Mouse (Mus musculus): ENCODE data around the gene Mettl7b. TPM values are rescaled to one million over a fixed set of nuclear protein-coding genes. Genes with fewer than 3 reads are reported as not detected.
A peak's percentile ranks its signal among the peaks of the same experiment; 100 is the strongest.
"Not testable (repeated sequence)": the region's sequence is repeated elsewhere in the genome, so short reads cannot be mapped to it uniquely, and the experiment has no call there.

Mettl7b gene
- not detected in 2 replicates for polyA plus RNA-seq (2014; fragmentation: Nextera tagmentation; extraction: Ambion mirVana)

- ATAC-seq (ENCODE audit: low FRiP score) (no peak), DNase-seq (ENCODE audit: low spot score) (no peak)
- no peaks in the 10 kb centered on the region for H3K9me3 ChIP-seq (ENCODE audit: control insufficient read depth, low read length)
- no peak within 1 kb of the TSS for H3K4me2 ChIP-seq (replicated peaks; ENCODE audit: low read depth, low read length)
- 88% methylated on average over 12 of the region's 12 CpGs for WGBS
- no peaks in the 10 kb centered on the region for H3K36me3 ChIP-seq (ENCODE audit: control insufficient read depth, insufficient read depth, low read length)
- no peak within 1 kb of the TSS for H3K4me3 ChIP-seq (ENCODE audit: low read depth, low read length)
- H3K4me1 ChIP-seq (replicated peaks; ENCODE audit: control insufficient read depth, insufficient read depth, low read length), result no peaks in the 10 kb centered on the region
- no peak within 1 kb of the TSS for H3K27ac ChIP-seq (ENCODE audit: low read depth, low read length)
- H3K27me3 ChIP-seq (ENCODE audit: control insufficient read depth, insufficient read depth, low read length), result no peaks in the 10 kb centered on the region
- no peak within 1 kb of the TSS for H3K9ac ChIP-seq (ENCODE audit: low read depth, low read length)
Observed at GRCm38 (mm10) chr10:128960590-128961584, at the start of gene Mettl7b. Gene Mettl7b, minus strand, starts transcription at chr10:128960988.

DNA sequence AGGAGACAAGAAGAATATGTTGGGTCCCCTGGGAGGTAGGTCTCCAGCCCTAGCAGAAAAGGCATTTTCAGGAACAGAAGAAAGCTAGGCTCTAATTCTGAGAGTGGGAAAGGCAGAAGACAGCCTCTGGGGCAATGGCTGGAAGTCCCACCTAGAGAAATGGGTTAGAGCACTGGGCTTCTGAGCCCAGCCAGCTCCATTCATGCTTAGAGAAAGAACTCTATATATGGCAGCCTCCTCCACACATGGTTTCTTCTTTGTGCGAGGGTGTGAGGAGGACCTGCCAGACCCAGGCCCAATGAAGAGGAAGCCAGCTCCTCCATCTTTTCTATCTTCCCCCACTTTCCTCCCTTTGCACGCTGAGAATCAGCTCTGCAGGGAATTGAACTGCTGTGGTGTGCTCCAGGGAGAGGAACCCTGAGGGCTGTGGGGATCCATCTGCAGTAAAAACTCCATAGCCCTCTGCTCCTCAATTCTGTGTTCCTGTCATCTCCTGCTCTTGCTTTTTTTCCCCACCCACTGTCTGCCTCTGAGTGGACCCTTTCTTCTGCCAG lies 49.6 kb upstream of the Mettl7b start, which contains the start of gene Olfr763:
Olfr763 (plus strand) TSS at position 504 of the 554 bp plus-strand sequence.
- no peak for ATAC-seq (ENCODE audit: low FRiP score)
- Histone ChIP-seq H3K36me3 (ENCODE audit: control insufficient read depth, insufficient read depth, low read length) (no peaks in the 10 kb centered on the region), H3K9me3 (ENCODE audit: control insufficient read depth, low read length) (no peaks in the 10 kb centered on the region), H3K27ac (ENCODE audit: low read depth, low read length) (no peak within 1 kb of the TSS), H3K4me2 (replicated peaks; ENCODE audit: low read depth, low read length) (no peak within 1 kb of the TSS), H3K27me3 (ENCODE audit: control insufficient read depth, insufficient read depth, low read length) (no peaks in the 10 kb centered on the region), H3K4me1 (replicated peaks; ENCODE audit: control insufficient read depth, insufficient read depth, low read length) (no peaks in the 10 kb centered on the region), H3K9ac (ENCODE audit: low read depth, low read length) (no peak within 1 kb of the TSS), H3K4me3 (ENCODE audit: low read depth, low read length) (no peak within 1 kb of the TSS)
- 66% methylated on average over 2 of the region's 2 CpGs for WGBS
- DNase-seq (ENCODE audit: low spot score), result no peak

DNA sequence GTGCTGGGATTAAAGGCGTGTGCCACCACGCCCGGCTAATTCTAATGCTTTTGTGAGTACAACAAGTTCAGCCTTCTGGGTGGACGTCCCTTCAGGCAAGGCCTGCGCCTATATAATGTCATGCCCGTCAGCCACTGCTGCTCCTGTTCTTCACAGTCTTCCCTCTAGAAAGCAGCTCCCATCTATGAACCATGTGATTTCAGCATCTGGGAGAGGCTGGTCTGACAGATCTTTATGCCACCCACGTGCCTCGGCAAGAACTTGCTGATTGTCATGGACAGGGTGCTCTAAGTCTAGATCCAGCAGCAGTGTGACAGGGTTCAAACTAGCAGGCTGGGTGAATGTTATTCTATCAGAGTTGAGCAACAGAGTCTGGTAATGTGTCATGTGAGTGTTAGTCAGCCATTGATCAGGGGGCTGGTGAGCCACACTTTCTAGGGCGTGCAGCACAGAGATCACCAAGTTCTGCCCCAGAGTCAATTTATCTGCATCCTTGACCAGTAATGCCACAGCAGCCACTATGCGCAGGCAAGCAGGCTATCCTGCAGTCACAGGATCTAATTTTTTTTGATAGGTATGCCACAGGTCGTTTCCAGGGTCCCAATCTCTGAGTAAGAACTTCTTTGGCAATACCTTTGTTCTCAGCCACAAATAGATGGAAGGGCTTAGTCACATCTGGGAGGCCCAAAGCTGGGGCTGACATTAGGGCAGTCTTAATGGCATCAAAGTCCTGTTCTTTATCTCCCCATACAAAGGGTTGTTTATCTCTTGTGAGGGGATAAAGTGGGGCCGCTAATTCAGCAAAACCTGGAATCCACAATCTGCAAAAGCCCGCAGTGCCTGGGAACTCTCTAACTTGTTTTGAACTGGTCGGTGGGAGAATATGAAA lies 43.5 kb upstream of the Mettl7b start:
- Histone ChIP-seq H3K27me3 (ENCODE audit: control insufficient read depth, insufficient read depth, low read length) (no peaks in the 10 kb centered on the region), H3K27ac (ENCODE audit: low read depth, low read length) (no peak overlapping the region), H3K36me3 (ENCODE audit: control insufficient read depth, insufficient read depth, low read length) (no peaks in the 10 kb centered on the region), H3K4me1 (replicated peaks; ENCODE audit: control insufficient read depth, insufficient read depth, low read length) (no peaks in the 10 kb centered on the region), H3K9ac (ENCODE audit: low read depth, low read length) (no peak overlapping the region), H3K9me3 (ENCODE audit: control insufficient read depth, low read length) (no peaks in the 10 kb centered on the region), H3K4me3 (ENCODE audit: low read depth, low read length) (no peak overlapping the region), H3K4me2 (replicated peaks; ENCODE audit: low read depth, low read length) (no peak overlapping the region)
- ATAC-seq (ENCODE audit: low FRiP score) (no peak), DNase-seq (ENCODE audit: low spot score) (no peak)
- WGBS, result 82% methylated on average over 14 of the region's 14 CpGs

DNA sequence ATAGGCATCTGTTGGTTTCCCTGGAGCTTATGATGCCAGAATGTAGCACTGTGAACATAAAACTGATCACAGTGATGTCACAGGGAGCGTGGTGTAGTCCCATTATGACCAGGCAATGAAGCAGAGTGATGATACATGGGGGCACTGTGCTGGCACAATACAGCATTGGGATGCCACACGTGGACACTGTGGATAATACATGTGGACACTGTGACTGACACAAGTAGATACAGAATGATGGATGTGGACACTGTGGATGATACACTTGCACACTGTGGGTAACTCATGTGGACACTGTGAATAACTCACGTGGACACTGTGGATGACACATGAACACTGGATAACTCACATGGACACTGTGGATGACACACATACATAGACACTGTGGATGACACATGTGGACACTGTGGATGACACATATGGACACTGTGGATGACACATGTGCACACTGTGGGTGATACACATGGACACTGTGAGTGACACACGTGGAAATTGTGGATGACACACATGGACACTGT lies 35.8 kb upstream of the Mettl7b start:
- H3K9ac ChIP-seq (ENCODE audit: low read depth, low read length), result no peak overlapping the region
- ATAC-seq (ENCODE audit: low FRiP score), result peak; percentile 27; the same call in 1 of the 2 replicates
- 76% methylated on average over 4 of the region's 4 CpGs for WGBS

DNA sequence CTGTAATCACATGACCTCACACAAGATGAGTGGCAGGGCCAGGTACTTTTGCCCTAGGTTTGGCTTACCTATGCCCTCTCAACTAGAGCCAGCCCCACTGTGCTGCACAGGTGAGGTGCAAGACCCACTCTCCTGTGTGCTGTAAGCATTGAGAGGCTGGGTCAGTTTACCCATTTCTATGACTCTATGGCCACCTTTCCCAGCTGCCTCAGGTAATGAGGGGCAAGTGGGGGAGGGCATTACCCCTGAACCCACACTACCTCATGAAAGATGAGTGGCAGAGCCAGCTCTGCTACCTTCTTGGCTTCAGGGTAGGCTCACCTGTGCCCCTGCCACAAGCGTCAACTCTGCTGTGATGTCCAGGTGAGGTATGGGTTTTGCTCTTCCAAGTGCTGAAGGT lies 35.0 kb upstream of the Mettl7b start:
- no peak overlapping the region for H3K27ac ChIP-seq (ENCODE audit: low read depth, low read length)
- H3K4me2 ChIP-seq (replicated peaks; ENCODE audit: low read depth, low read length), result no peak overlapping the region
- DNase-seq (ENCODE audit: low spot score) (no peak), ATAC-seq (ENCODE audit: low FRiP score) (no peak)
- H3K4me1 ChIP-seq (replicated peaks; ENCODE audit: control insufficient read depth, insufficient read depth, low read length), result no peaks in the 10 kb centered on the region
- H3K9ac ChIP-seq (ENCODE audit: low read depth, low read length), result no peak overlapping the region
- H3K27me3 ChIP-seq (ENCODE audit: control insufficient read depth, insufficient read depth, low read length), result no peaks in the 10 kb centered on the region
- H3K4me3 ChIP-seq (ENCODE audit: low read depth, low read length), result no peak overlapping the region
- no peaks in the 10 kb centered on the region for H3K9me3 ChIP-seq (ENCODE audit: control insufficient read depth, low read length)
- WGBS, result 92% methylated on average over 1 of the region's 1 CpGs
- no peaks in the 10 kb centered on the region for H3K36me3 ChIP-seq (ENCODE audit: control insufficient read depth, insufficient read depth, low read length)

More for the DNA sequence above, 35.8 kb upstream of the Mettl7b start:
- Histone ChIP-seq H3K27ac (ENCODE audit: low read depth, low read length) (no peak overlapping the region), H3K4me3 (ENCODE audit: low read depth, low read length) (no peak overlapping the region), H3K27me3 (ENCODE audit: control insufficient read depth, insufficient read depth, low read length) (no peaks in the 10 kb centered on the region), H3K36me3 (ENCODE audit: control insufficient read depth, insufficient read depth, low read length) (no peaks in the 10 kb centered on the region), H3K4me1 (replicated peaks; ENCODE audit: control insufficient read depth, insufficient read depth, low read length) (no peaks in the 10 kb centered on the region), H3K9me3 (ENCODE audit: control insufficient read depth, low read length) (no peaks in the 10 kb centered on the region), H3K4me2 (replicated peaks; ENCODE audit: low read depth, low read length) (no peak overlapping the region)
- DNase-seq (ENCODE audit: low spot score), result no peak

DNA sequence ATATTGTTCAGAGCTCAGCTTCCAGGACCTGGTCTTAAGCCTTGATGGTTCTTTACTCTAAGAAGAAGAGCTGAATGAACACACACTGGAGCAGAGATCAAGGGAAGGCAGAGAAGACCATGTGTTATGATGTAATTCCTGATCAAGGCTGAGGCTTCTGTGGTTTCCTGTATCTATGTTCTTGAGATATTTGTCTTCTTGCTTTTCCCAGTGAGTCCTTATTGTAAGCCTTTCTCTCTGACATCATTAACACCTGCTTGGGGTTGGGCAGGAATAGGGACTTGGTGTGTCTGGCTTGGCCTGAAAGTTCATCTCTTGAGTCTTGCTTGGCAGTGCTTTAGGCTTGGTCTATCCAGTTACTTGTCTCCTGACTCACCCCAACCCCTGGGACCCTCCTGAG lies 30.2 kb upstream of the Mettl7b start:
- no peak for DNase-seq (ENCODE audit: low spot score)
- no peaks in the 10 kb centered on the region for H3K27me3 ChIP-seq (ENCODE audit: control insufficient read depth, insufficient read depth, low read length)
- no peaks in the 10 kb centered on the region for H3K36me3 ChIP-seq (ENCODE audit: control insufficient read depth, insufficient read depth, low read length)
- no peak for ATAC-seq (ENCODE audit: low FRiP score)
- H3K4me1 ChIP-seq (replicated peaks; ENCODE audit: control insufficient read depth, insufficient read depth, low read length), result no peaks in the 10 kb centered on the region
- no peak overlapping the region for H3K4me3 ChIP-seq (ENCODE audit: low read depth, low read length)
- H3K4me2 ChIP-seq (replicated peaks; ENCODE audit: low read depth, low read length), result no peak overlapping the region
- no peaks in the 10 kb centered on the region for H3K9me3 ChIP-seq (ENCODE audit: control insufficient read depth, low read length)
- H3K9ac ChIP-seq (ENCODE audit: low read depth, low read length), result no peak overlapping the region
- H3K27ac ChIP-seq (ENCODE audit: low read depth, low read length), result no peak overlapping the region

DNA sequence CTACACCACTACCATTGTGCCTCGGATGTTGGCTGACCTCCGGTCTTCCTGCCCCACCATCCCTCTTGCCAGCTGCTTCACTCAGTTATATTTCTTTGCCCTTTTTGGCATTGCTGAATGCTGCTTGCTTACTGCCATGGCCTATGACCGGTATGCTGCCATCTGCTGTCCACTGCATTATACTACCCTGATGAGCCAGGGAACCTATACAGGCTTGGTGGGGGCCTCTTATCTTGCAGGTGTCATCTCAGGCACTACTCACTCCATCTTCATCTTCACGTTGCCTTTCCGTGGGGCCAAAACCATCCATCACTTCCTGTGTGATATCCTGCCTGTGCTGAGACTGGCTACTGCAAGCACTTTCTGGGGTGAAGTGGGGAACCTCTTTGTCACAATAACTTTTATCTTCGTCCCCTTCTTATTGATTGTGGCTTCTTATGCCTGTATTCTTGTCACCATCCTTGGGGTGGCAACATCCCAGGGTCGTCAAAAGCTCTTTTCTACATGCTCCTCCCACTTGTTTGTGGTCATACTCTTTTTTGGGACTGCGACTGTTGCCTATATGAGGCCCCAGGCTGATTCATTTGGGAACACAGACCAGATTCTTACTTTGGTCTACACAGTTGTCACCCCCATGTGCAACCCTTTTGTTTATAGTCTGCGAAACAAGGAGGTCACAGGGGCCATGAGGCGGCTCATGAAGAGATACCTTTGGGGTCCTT lies 29.5 kb upstream of the Mettl7b start:
- not testable (repeated sequence) for H3K27ac ChIP-seq (ENCODE audit: low read depth, low read length); H3K4me2 ChIP-seq (replicated peaks; ENCODE audit: low read depth, low read length); H3K9ac ChIP-seq (ENCODE audit: low read depth, low read length); DNase-seq (ENCODE audit: low spot score); H3K9me3 ChIP-seq (ENCODE audit: control insufficient read depth, low read length); H3K36me3 ChIP-seq (ENCODE audit: control insufficient read depth, insufficient read depth, low read length); H3K4me1 ChIP-seq (replicated peaks; ENCODE audit: control insufficient read depth, insufficient read depth, low read length); H3K4me3 ChIP-seq (ENCODE audit: low read depth, low read length); H3K27me3 ChIP-seq (ENCODE audit: control insufficient read depth, insufficient read depth, low read length)
- WGBS, result 64% methylated on average over 7 of the region's 10 CpGs
- peak; percentile 64 for ATAC-seq (ENCODE audit: low FRiP score)

DNA sequence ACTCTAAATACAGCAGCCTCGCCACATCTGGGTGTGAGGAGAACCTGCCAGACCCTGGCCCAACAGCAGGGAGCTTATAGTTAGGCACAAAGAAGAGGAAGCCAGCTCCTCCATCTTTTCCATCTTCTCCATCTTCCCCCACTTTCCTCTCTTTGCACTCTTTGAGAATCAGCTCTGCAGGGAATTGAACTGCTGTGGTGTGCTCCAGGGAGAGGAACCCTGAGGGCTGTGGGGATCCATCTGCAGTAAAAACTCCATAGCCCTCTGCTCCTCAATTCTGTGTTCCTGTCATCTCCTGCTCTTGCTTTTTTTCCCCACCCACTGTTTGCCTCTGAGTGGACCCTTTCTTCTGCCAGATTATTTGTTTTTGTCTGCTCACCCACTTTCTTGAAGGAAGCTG lies 28.3 kb upstream of the Mettl7b start, which contains the start of gene Olfr9:
Olfr9 (plus strand) TSS at position 301 of the 400 bp plus-strand sequence.
- 44% methylated on average over 1 of the region's 1 CpGs for WGBS
- not testable (repeated sequence) for H3K9me3 ChIP-seq (ENCODE audit: control insufficient read depth, low read length); H3K4me1 ChIP-seq (replicated peaks; ENCODE audit: control insufficient read depth, insufficient read depth, low read length); H3K4me2 ChIP-seq (replicated peaks; ENCODE audit: low read depth, low read length); DNase-seq (ENCODE audit: low spot score); H3K9ac ChIP-seq (ENCODE audit: low read depth, low read length); H3K27ac ChIP-seq (ENCODE audit: low read depth, low read length); ATAC-seq (ENCODE audit: low FRiP score); H3K36me3 ChIP-seq (ENCODE audit: control insufficient read depth, insufficient read depth, low read length); H3K27me3 ChIP-seq (ENCODE audit: control insufficient read depth, insufficient read depth, low read length); H3K4me3 ChIP-seq (ENCODE audit: low read depth, low read length)

Measured in hindbrain, embryonic 11.5 days (tissue).